Mouse (Mus musculus): ENCODE data around the gene Tmem214. TPM values are rescaled to one million over a fixed set of nuclear protein-coding genes. Genes with fewer than 3 reads are reported as not detected.

The Tmem214 gene
- polyA plus RNA-seq, 1 experiment from 2014 or later = 82.2 TPM

DNA sequence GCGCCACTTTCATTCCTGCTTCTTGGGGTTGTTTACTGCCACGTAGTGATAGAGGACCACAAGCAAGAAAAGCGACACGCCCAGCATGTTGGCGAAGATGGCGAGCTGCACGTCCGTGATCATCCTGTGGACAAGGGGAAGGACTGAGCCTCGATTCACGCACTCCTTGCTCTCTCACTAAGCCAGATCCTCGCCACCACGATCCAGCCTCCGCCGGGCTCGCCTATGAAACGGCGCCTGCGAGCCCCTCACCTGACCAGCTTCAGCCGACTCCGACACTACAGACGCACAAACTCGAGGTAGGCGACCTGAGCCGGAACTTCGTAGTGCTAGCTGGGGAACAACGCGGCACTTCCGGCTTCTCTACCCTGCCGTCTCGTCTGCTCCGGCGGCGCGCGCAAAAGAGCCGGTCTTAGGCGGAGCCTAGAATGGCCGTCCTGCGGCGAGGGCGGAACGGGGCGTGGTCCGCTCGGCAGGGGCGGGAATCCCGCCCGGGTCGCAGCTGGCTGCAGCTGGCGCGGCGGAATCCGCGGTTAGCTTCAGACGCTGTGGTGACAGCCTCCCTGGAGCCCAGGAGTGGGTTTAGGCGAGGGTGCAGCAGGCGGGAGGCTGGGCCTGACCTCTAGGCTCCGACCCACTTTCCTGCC lies 39.7 kb downstream of the Tmem214 start, which contains the start of gene Ost4:
Gene Ost4 (minus strand): TSS at position 376 of the 647 bp plus-strand sequence.
- Histone ChIP-seq H3K4me1 (peaks cover 67% of the 10 kb centered on the region), H3K4me3 (peak within 1 kb of the TSS; percentile 77)
- ATAC-seq (ENCODE audit: insufficient number of reproducible peaks, insufficient read depth, low FRiP score, low TSS enrichment, low read depth) = peak; percentile 91

DNA sequence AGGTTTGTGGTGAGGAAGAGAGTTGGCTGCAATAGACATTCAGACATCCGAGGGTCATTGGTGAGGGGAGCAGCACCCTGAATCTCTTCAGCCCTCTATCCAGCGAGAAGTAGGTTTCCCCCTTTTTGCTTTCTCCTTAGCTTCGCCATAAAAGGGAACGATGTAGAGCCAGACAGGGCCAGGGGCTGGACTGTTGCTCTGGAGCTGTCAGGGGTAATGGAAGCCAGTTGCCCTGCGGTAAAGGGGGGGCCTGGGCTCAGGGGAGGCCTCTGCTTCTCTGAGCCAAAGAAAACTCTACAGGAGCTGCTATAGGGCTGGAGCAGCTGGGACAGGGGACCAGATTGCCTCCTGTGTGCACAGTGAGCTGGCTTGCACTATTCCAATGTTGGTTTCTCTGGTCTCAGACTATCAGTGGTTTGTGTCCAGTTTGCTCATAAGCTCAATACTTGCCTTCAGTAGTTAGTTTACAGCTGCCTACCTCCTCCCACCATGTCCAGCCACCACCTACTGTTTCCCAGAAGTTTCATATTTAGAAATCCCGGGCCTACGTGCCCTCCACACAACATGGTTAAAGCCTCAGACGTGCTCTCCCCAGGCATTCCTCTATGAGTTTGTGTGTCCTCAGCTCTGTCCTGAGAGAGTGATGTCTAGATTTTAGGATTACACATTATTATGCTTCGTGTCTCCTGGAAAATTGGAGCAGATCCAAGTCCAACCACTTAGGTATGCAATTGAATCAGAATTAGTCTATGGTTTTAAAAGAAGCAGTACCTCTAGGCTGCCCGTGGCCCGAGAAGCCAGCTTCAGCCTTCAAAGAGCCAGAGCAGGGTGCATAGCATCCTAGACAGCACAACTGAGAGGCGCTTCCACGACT lies 40.9 kb downstream of the Tmem214 start:
- Histone ChIP-seq H3K4me3 (peak overlapping the region; percentile 77), H3K4me1 (peaks cover 74% of the 10 kb centered on the region), H3K4me2 (peak overlapping the region; percentile 91), H3K9me3 (no peaks in the 10 kb centered on the region), H3K9ac (peak overlapping the region; percentile 90), H3K36me3 (peaks cover 25% of the 10 kb centered on the region), H3K27ac (peak overlapping the region; percentile 99), H3K27me3 (no peaks in the 10 kb centered on the region)
- WGBS = 20% methylated on average over 13 of the region's 13 CpGs
- peak; percentile 57; the same call in 1 of the 2 replicates for ATAC-seq (ENCODE audit: insufficient number of reproducible peaks, insufficient read depth, low FRiP score, low TSS enrichment, low read depth)

More for the DNA sequence above, 39.7 kb downstream of the Tmem214 start, which contains the start of gene Ost4:
- Histone ChIP-seq H3K9ac (peak within 1 kb of the TSS; percentile 90), H3K36me3 (peaks cover 37% of the 10 kb centered on the region), H3K27me3 (no peaks in the 10 kb centered on the region), H3K4me2 (peak within 1 kb of the TSS; percentile 91), H3K9me3 (no peaks in the 10 kb centered on the region), H3K27ac (peak within 1 kb of the TSS; percentile 99)
- WGBS = under 1% methylated on average over 58 of the region's 58 CpGs

DNA sequence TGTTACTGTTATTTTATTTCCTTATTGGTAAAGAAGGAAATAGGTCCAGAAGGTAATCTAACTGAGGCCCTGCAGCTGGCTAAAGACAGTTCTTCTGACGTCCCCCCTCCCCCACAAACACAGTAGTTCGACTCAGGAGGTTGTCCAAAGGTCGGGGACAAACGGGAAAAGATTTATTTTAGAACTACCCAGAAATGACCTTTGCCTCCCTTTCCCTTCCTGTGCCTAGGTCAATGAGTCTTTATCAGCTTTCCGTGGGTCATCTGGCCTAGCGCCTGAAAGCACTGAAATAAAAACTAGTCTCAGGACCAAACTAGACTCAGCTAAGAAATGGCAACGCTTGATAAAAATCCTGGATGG lies 41.5 kb downstream of the Tmem214 start:
- H3K36me3 ChIP-seq = peaks cover 19% of the 10 kb centered on the region
- peak overlapping the region; percentile 91 for H3K4me2 ChIP-seq
- no peaks in the 10 kb centered on the region for H3K27me3 ChIP-seq
- ATAC-seq (ENCODE audit: insufficient number of reproducible peaks, insufficient read depth, low FRiP score, low TSS enrichment, low read depth) = no peak
- H3K9me3 ChIP-seq = no peaks in the 10 kb centered on the region
- H3K9ac ChIP-seq = peak overlapping the region; percentile 90; the same call in 1 of the 2 replicates
- H3K4me1 ChIP-seq = peaks cover 79% of the 10 kb centered on the region
- H3K27ac ChIP-seq = peak overlapping the region; percentile 99
- WGBS = 27% methylated on average over 7 of the region's 7 CpGs
- no peak overlapping the region for H3K4me3 ChIP-seq

DNA sequence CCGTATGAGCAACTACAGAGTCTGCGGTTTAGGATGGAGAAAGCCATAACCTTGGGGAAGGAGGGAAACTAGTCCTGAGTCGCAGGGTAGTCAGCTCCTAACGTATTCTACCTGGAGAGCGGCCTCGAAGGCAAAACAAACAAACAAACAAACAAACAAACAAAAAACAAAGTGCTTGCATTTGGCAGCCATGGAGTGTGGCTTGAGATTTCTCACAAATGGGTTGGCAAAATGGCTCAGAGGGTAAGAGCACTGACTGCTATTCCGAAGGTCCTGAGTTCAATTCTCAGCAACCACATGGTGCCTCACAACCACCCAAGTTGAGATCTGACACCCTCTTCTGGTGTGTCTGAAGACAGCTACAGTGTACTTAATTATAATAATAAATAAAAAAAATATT lies 42.1 kb downstream of the Tmem214 start:
- no peak for ATAC-seq (ENCODE audit: insufficient number of reproducible peaks, insufficient read depth, low FRiP score, low TSS enrichment, low read depth)
- WGBS = 76% methylated on average over 7 of the region's 7 CpGs
- Histone ChIP-seq H3K36me3 (peaks cover 13% of the 10 kb centered on the region), H3K9me3 (no peaks in the 10 kb centered on the region), H3K27ac (peak overlapping the region; percentile 99), H3K27me3 (no peaks in the 10 kb centered on the region), H3K4me1 (peaks cover 84% of the 10 kb centered on the region), H3K4me2 (no peak overlapping the region), H3K4me3 (no peak overlapping the region), H3K9ac (no peak overlapping the region)

DNA sequence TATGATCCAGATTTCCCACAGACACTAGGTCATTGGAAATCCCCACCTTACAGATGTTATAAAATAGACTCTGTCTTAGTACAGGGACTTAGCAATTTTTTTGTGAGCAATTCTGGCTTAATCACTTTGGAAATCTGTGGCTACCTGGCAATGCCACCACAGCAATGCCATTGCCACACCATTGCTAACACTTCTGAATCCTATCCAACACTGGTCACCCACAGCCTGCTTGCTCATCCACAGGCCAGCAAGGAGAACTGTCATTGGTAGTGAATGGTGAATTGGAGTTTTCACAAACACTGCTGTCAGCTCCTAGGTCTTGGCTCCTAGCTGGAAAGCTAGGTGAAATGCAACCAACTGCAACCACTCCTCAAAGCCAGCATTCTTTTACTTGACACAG lies 42.7 kb downstream of the Tmem214 start:
- Histone ChIP-seq H3K4me1 (peaks cover 82% of the 10 kb centered on the region), H3K36me3 (peaks cover 7% of the 10 kb centered on the region), H3K27me3 (no peaks in the 10 kb centered on the region), H3K27ac (peak overlapping the region; percentile 99), H3K4me2 (no peak overlapping the region), H3K9ac (no peak overlapping the region), H3K9me3 (no peaks in the 10 kb centered on the region), H3K4me3 (no peak overlapping the region)
- no peak for ATAC-seq (ENCODE audit: insufficient number of reproducible peaks, insufficient read depth, low FRiP score, low TSS enrichment, low read depth)

DNA sequence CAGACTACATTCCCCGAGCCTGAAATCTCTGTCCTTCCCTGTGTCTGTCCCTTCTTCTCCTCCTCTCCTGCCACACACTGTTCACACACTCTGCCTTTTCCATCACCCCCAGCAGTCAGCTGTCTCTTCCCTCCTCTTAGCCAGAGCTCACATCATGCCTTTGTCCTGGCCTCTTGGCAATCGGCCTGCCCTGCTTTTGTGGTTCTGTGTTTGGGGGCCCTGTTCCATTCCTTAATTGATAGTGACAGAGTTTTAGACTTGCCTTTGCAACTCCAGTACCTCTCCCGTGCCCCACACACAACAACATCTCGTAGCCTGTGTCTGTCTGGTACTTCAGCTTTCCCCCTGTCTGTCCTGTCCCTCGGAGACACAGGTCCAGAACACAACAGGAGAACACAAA lies 44.3 kb downstream of the Tmem214 start:
- no peak for ATAC-seq (ENCODE audit: insufficient number of reproducible peaks, insufficient read depth, low FRiP score, low TSS enrichment, low read depth)
- Histone ChIP-seq H3K4me2 (peak overlapping the region; percentile 95), H3K27me3 (no peaks in the 10 kb centered on the region), H3K9me3 (no peaks in the 10 kb centered on the region), H3K27ac (peak overlapping the region; percentile 99), H3K36me3 (peaks cover 6% of the 10 kb centered on the region), H3K4me3 (no peak overlapping the region), H3K9ac (peak overlapping the region; percentile 88), H3K4me1 (peaks cover 81% of the 10 kb centered on the region)
- WGBS = 32% methylated on average over 5 of the region's 5 CpGs

DNA sequence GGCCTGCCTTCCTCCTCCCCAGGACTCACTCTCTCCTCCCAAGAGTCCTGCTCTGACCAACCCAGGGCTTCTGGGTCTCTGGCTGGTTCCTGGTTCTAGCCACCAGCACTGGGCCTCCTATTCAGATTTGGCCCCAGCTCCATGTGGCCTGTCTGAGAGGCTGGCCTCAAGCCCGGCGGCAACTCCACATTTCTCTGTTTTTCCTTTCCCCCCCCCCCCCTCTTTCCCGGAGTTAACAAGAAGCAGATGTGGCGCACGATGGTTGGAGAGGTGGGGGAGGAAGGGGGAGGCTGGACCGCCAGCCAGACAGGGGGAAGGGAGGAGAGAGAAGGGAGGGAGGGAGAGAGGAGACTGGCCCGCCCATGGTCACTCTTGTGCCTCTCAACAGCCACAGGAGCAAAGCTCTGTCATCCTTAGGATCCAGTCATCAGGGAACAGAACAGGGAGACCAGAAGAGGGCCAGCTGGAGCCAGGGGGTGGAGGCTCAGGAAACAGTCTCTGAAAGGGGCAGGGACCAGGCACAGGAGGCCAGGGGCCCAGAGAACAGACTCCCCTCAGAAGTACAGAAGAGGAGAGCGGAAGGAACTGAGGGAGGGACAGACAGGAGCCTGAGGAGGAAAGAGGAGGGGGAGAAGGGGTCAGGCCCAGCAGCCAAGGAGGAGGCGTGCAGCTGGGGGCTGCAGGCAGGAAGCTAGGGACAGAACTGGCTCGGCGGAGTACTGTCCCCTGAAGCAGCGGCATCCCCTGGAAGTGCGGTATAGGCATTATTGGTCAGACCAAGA lies 45.4 kb downstream of the Tmem214 start, which contains the start of gene Emilin1:
Gene Emilin1 (plus strand): TSS at position 343 of the 782 bp plus-strand sequence.
- Histone ChIP-seq H3K4me3 (peak within 1 kb of the TSS; percentile 68), H3K27me3 (no peaks in the 10 kb centered on the region), H3K9ac (peak within 1 kb of the TSS; percentile 88), H3K27ac (peak within 1 kb of the TSS; percentile 99), H3K4me1 (peaks cover 88% of the 10 kb centered on the region), H3K4me2 (peak within 1 kb of the TSS; percentile 95), H3K36me3 (peaks cover 17% of the 10 kb centered on the region), H3K9me3 (no peaks in the 10 kb centered on the region)
- 11% methylated on average over 12 of the region's 13 CpGs for WGBS
- peak; percentile 66 for ATAC-seq (ENCODE audit: insufficient number of reproducible peaks, insufficient read depth, low FRiP score, low TSS enrichment, low read depth)

DNA sequence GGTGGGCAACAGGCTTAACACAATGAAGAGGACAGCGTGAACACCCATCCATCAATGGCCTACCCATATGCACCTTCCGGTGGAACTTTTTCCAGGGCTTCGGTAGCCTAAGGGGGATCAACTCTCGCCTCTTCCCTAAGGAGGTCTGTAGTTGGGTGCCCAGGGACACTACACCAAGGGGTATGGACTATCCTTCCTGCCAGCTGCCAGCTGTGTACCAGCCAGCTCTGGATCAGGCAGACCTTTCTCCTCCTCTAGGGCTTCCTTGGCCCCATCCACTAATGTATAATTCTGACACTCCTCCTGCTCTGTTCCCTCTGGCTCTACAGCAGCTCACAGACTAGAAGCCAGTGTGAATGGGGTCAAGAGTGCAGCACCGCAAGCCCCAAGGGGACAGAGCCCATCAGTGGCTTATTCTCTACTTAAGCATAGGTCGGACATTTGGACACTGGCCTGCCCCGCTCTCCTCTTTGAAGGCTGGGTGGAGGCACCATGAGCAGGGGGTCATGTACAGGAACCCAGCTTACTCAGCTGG lies 46.4 kb downstream of the Tmem214 start:
- Histone ChIP-seq H3K9me3 (no peaks in the 10 kb centered on the region), H3K4me1 (peaks cover 88% of the 10 kb centered on the region), H3K27ac (peak overlapping the region; percentile 99), H3K9ac (peak overlapping the region; percentile 88), H3K27me3 (no peaks in the 10 kb centered on the region), H3K4me3 (peak overlapping the region; percentile 68), H3K4me2 (peak overlapping the region; percentile 95), H3K36me3 (peaks cover 27% of the 10 kb centered on the region)
- no peak for ATAC-seq (ENCODE audit: insufficient number of reproducible peaks, insufficient read depth, low FRiP score, low TSS enrichment, low read depth)
- 22% methylated on average over 7 of the region's 7 CpGs for WGBS

DNA sequence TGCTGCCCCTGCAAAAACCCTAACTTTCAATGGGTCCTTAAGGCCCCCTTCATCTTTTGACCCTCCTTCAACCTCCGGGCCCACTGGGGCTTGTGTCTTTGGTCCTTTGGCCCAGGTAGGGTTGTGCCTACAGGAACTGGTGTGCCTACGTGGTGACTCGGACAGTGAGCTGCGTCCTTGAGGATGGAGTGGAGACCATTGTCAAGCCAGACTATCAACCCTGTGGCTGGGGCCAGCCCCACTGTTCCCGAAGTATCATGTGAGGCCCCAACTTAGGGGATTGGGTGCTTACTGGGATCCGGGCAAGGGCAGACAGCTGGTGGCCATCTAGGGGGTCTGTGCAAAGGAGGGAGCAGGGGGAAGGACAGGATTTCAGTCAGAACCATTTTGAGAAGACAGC lies 47.0 kb downstream of the Tmem214 start:
- Histone ChIP-seq H3K4me1 (peaks cover 87% of the 10 kb centered on the region), H3K27ac (peak overlapping the region; percentile 99), H3K4me3 (peak overlapping the region; percentile 68), H3K9me3 (no peaks in the 10 kb centered on the region), H3K27me3 (no peaks in the 10 kb centered on the region), H3K9ac (peak overlapping the region; percentile 88), H3K36me3 (peaks cover 33% of the 10 kb centered on the region), H3K4me2 (peak overlapping the region; percentile 95)
- 33% methylated on average over 6 of the region's 6 CpGs for WGBS
- ATAC-seq (ENCODE audit: insufficient number of reproducible peaks, insufficient read depth, low FRiP score, low TSS enrichment, low read depth) = no peak

DNA sequence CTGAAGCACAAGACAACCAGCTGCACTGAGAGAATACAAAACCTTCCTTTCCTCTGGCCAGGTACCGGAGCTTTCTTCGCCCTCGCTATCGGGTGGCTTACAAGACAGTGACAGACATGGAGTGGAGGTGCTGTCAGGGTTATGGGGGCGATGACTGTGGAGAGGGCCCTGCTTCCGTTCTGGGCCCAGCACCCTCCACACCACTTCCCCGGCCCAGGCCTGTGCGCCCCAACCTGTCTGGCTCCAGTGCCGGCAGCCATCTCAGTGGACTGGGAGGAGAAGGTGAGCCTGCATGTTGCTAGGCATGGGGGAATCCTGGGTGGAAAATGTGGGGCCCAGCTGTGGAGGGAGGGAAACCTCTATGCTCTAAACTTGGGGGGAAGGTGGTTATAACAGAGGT lies 47.6 kb downstream of the Tmem214 start:
- Histone ChIP-seq H3K36me3 (peaks cover 39% of the 10 kb centered on the region), H3K27ac (peak overlapping the region; percentile 99), H3K27me3 (no peaks in the 10 kb centered on the region), H3K4me1 (peaks cover 88% of the 10 kb centered on the region), H3K4me2 (peak overlapping the region; percentile 95), H3K9me3 (no peaks in the 10 kb centered on the region), H3K9ac (peak overlapping the region; percentile 88), H3K4me3 (peak overlapping the region; percentile 68)
- no peak for ATAC-seq (ENCODE audit: insufficient number of reproducible peaks, insufficient read depth, low FRiP score, low TSS enrichment, low read depth)
- 32% methylated on average over 9 of the region's 9 CpGs for WGBS

DNA sequence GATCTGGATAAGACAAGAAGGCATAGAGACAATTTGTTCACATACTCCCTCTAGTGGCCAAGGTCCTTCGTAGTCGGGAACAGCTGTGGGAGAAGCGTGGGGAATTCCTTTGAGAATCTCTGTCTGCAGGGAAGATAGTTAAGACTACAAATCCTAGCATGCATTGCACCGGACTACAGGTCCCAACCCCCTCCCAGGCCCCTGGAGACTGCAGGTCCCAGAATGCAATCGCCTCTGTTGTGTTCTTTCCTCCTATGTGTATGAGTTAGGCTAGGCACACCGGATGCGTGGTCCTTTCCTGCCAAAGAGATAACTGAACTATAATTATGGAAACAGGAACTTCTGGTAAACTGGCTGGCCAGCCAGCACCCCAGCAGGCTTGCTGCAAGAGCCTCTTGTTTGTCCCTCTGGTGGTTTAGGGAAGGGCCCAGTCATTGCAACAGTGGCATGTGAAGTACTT lies 48.2 kb downstream of the Tmem214 start:
- H3K4me2 ChIP-seq = peak overlapping the region; percentile 95
- H3K4me1 ChIP-seq = peaks cover 88% of the 10 kb centered on the region
- H3K9ac ChIP-seq = peak overlapping the region; percentile 88

More for the DNA sequence above, 48.2 kb downstream of the Tmem214 start:
- 2% methylated on average over 7 of the region's 7 CpGs for WGBS
- Histone ChIP-seq H3K36me3 (peaks cover 45% of the 10 kb centered on the region), H3K27ac (peak overlapping the region; percentile 99), H3K4me3 (peak overlapping the region; percentile 68), H3K27me3 (no peaks in the 10 kb centered on the region), H3K9me3 (no peaks in the 10 kb centered on the region)
- peak; percentile 52 for ATAC-seq (ENCODE audit: insufficient number of reproducible peaks, insufficient read depth, low FRiP score, low TSS enrichment, low read depth)
